In the genomic region with DNA sequence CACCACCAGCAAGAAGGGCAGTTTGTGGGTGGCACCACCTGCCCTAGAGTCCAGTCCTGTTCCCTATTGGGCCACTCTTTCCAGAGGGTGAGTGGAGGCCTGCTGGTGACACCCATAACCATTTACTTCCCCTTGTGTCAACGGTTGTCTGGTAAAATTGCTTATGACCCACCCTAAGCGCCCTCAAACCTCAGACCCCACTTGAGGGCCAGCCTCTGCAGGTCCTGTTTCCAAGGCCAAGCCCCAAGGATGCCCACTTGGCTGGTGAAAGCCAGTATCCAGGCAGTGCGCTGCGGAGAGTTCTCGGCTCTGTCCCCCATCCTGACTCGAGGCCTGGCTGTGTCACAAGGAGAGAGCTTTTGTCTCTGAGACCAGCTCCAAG, we compare ENCODE assay signal across 10 mouse cellular contexts. TPM values are rescaled to one million over a fixed set of nuclear protein-coding genes. Genes with fewer than 3 reads are reported as not detected.
A peak's percentile ranks its signal among the peaks of the same experiment; 100 is the strongest.
DNase-seq lines count a peak whose midpoint lies in the region; ATAC-seq and TF ChIP-seq lines count a peak whose summit lies in the region.
"Had no signal": no experiment of that assay in that cellular context is flagged by ENCODE, and none has a peak within 500 bp of the region (broad histone marks: within the 10 kb centered on the region; RNA-seq: fewer than 3 reads in every experiment).

No protein-coding gene starts in this region.

- ATAC-seq in lung, embryonic 16.5 days (ENCODE audit: low read depth): no peak
- ATAC-seq in hindbrain, embryonic 16.5 days: no peak
- no peak for ATAC-seq in midbrain, embryonic 16.5 days
- ATAC-seq in liver, embryonic 12.5 days: no peak

- no peak for DNase-seq in gastrocnemius, adult 2 months
- DNase-seq in gastrocnemius, postnatal 4 days (ENCODE audit: low spot score in 2 of 2): no peak
- DNase-seq in lung, postnatal 10 days: no peak
- no peak for DNase-seq in thymus, postnatal 0 days (ENCODE audit: low spot score)

- no peaks in the 10 kb centered on the region for H3K27me3 ChIP-seq in lung, embryonic 16.5 days (ENCODE audit: control insufficient read depth, insufficient read depth, low read depth, low read length)
- 0 out of 2 replicates have a peak, but pooled peaks cover 4% of the 10 kb centered on the region for H3K27me3 ChIP-seq in hindbrain, embryonic 16.5 days (replicated peaks; ENCODE audit: control insufficient read depth, insufficient read depth, low read length)
- H3K27me3 ChIP-seq in midbrain, embryonic 16.5 days (ENCODE audit: control insufficient read depth, insufficient read depth, low read depth, low read length): no peaks in the 10 kb centered on the region
- peaks cover 8% of the 10 kb centered on the region; the same call in 1 of the 2 replicates for H3K27me3 ChIP-seq in liver, embryonic 12.5 days (replicated peaks)

- TF ChIP-seq CTCF in gastrocnemius, adult 2 months (IDR thresholded peaks at IDR 0.05): no peak

- no peaks in the 10 kb centered on the region for H3K36me3 ChIP-seq in lung, embryonic 16.5 days (ENCODE audit: control insufficient read depth, insufficient read depth, low read length)
- H3K36me3 ChIP-seq in hindbrain, embryonic 16.5 days (ENCODE audit: control insufficient read depth, insufficient read depth, low read length): no peaks in the 10 kb centered on the region
- no peaks in the 10 kb centered on the region for H3K36me3 ChIP-seq in midbrain, embryonic 16.5 days (ENCODE audit: control insufficient read depth, insufficient read depth, low read length)
- H3K36me3 ChIP-seq in liver, embryonic 12.5 days: no peaks in the 10 kb centered on the region
- H3K36me3 ChIP-seq: G1E had no signal

- H3K4me3 ChIP-seq in gastrocnemius, adult 2 months: no peak overlapping the region
- H3K4me3 ChIP-seq in lung, embryonic 16.5 days (ENCODE audit: low read length): no peak overlapping the region
- H3K4me3 ChIP-seq in hindbrain, embryonic 16.5 days (ENCODE audit: low read length): no peak overlapping the region
- no peak overlapping the region for H3K4me3 ChIP-seq in midbrain, embryonic 16.5 days (ENCODE audit: low read depth, low read length)
- no peak overlapping the region for H3K4me3 ChIP-seq in liver, embryonic 12.5 days
- H3K4me3 ChIP-seq: layer of hippocampus, adult 2 months had no signal

- no peak overlapping the region for H3K4me2 ChIP-seq in lung, embryonic 16.5 days (ENCODE audit: low read depth, low read length)
- no peak overlapping the region for H3K4me2 ChIP-seq in hindbrain, embryonic 16.5 days (ENCODE audit: low read length)
- no peak overlapping the region for H3K4me2 ChIP-seq in midbrain, embryonic 16.5 days (ENCODE audit: low read length)
- no peak overlapping the region for H3K4me2 ChIP-seq in liver, embryonic 12.5 days

- peaks cover 81% of the 10 kb centered on the region for H3K4me1 ChIP-seq in lung, embryonic 16.5 days (replicated peaks; ENCODE audit: control insufficient read depth, insufficient read depth, low read length)
- peaks cover 80% of the 10 kb centered on the region for H3K4me1 ChIP-seq in hindbrain, embryonic 16.5 days (ENCODE audit: control insufficient read depth, insufficient read depth, low read depth, low read length)
- peaks cover 62% of the 10 kb centered on the region for H3K4me1 ChIP-seq in midbrain, embryonic 16.5 days (ENCODE audit: control insufficient read depth, insufficient read depth, low read length)
- peaks cover 58% of the 10 kb centered on the region for H3K4me1 ChIP-seq in liver, embryonic 12.5 days

- no peak overlapping the region for H3K9ac ChIP-seq in lung, embryonic 16.5 days (ENCODE audit: low read length)
- H3K9ac ChIP-seq in hindbrain, embryonic 16.5 days (ENCODE audit: low read depth, low read length): no peak overlapping the region
- no peak overlapping the region for H3K9ac ChIP-seq in midbrain, embryonic 16.5 days (ENCODE audit: low read depth, low read length)
- no peak overlapping the region for H3K9ac ChIP-seq in liver, embryonic 12.5 days

- 70% methylated on average over 6 of the region's 6 CpGs for WGBS in lung, embryonic 16.5 days
- 67% methylated on average over 6 of the region's 6 CpGs for WGBS in hindbrain, embryonic 16.5 days
- WGBS in midbrain, embryonic 16.5 days: 72% methylated on average over 6 of the region's 6 CpGs
- 63% methylated on average over 6 of the region's 6 CpGs for WGBS in liver, embryonic 12.5 days (ENCODE audit: insufficient replicate concordance)

- intact Hi-C loops in gastrocnemius, adult 2 months (cut with DNase I): loop anchor here (5.0 kb wide), 1 partner anchor 148 kb away; no protein-coding TSS in a partner anchor

- H3K9me3 ChIP-seq in lung, embryonic 16.5 days (ENCODE audit: control insufficient read depth, low read length): no peaks in the 10 kb centered on the region
- H3K9me3 ChIP-seq in hindbrain, embryonic 16.5 days (ENCODE audit: control insufficient read depth, low read length): no peaks in the 10 kb centered on the region
- no peaks in the 10 kb centered on the region for H3K9me3 ChIP-seq in midbrain, embryonic 16.5 days (replicated peaks; ENCODE audit: control insufficient read depth, low read length, poor library complexity, severe bottlenecking)
- H3K9me3 ChIP-seq in liver, embryonic 12.5 days (replicated peaks): no peaks in the 10 kb centered on the region
- H3K9me3 ChIP-seq: G1E had no signal

- H3K27ac ChIP-seq in gastrocnemius, adult 2 months: peak overlapping the region; percentile 76
- H3K27ac ChIP-seq in lung, embryonic 16.5 days (ENCODE audit: low read length): peak overlapping the region; percentile 23; the same call in 1 of the 2 replicates
- 0 out of 2 replicates have a peak overlapping the region, but pooled peaks have one; percentile 34 for H3K27ac ChIP-seq in hindbrain, embryonic 16.5 days (ENCODE audit: low read depth, low read length)
- 0 out of 2 replicates have a peak overlapping the region, but pooled peaks have one; percentile 10 for H3K27ac ChIP-seq in midbrain, embryonic 16.5 days (ENCODE audit: low read length)
- no peak overlapping the region for H3K27ac ChIP-seq in liver, embryonic 12.5 days

RNA-seq across cellular contexts. Expression of gene Bahcc1, which starts 28.0 kb away (rescaled TPM):
- 1 to 10 TPM; 3.5 to 5.3 TPM for total RNA-seq in gastrocnemius, adult 2 months (2021)
- 10 to 100 TPM; 13.6 to 15.1 TPM for total RNA-seq in gastrocnemius, postnatal 4 days (2021)
- polyA plus RNA-seq in lung, embryonic 16.5 days (2015; fragmentation: Nextera tagmentation; extraction: Ambion mirVana): 7.0 and 7.5 TPM in 2 replicates
- 7.8 and 9.7 TPM in 2 replicates for polyA plus RNA-seq in hindbrain, embryonic 16.5 days (2015; fragmentation: Nextera tagmentation; extraction: Ambion mirVana)
- 9.7 and 13.7 TPM in 2 replicates for polyA plus RNA-seq in midbrain, embryonic 16.5 days (2015; fragmentation: Nextera tagmentation; extraction: Ambion mirVana)
- polyA plus RNA-seq in liver, embryonic 12.5 days (2016; fragmentation: Nextera tagmentation; extraction: Ambion mirVana): 3.0 and 3.5 TPM in 2 replicates
- polyA plus RNA-seq in thymus, postnatal 0 days (2015; fragmentation: Nextera tagmentation; extraction: Ambion mirVana): 3.3 and 4.6 TPM in 2 replicates
